Mouse (Mus musculus) splenic B cell, adult 2 months (primary cell): ENCODE measurements around the gene Mgam.

Experiments
- DNase-seq: peaks from one replicate; pipeline ENCODE4 v3.0.0-alpha.2; 2011; ENCODE audit warnings: low read depth, low spot score
- H3K27me3 ChIP-seq: 2 replicates; pipeline ENCODE4 v1.6.1; 2012; ENCODE audit warnings: mild to moderate bottlenecking, low read length, moderate library complexity, mixed read lengths; ENCODE audit not compliant: control insufficient read depth, poor library complexity, insufficient read depth, severe bottlenecking
- H3K36me3 ChIP-seq: 2 replicates; pipeline ENCODE4 v1.6.1; 2012; ENCODE audit warnings: mild to moderate bottlenecking, low read length, moderate library complexity, mixed read lengths; ENCODE audit not compliant: control insufficient read depth, poor library complexity, insufficient read depth, severe bottlenecking

The Mgam gene

GRCm38 (mm10) chr6:40784378-40784777 is 155.7 kb downstream of the Mgam start:
- H3K27me3 ChIP-seq: no peaks in the 10 kb centered on the region
- H3K36me3 ChIP-seq: no peaks in the 10 kb centered on the region
- no peak for DNase-seq

GRCm38 (mm10) chr6:40795077-40795812 is 166.6 kb downstream of the Mgam start:
- DNase-seq: no peak
- Histone ChIP-seq H3K36me3 (no peaks in the 10 kb centered on the region), H3K27me3 (no peaks in the 10 kb centered on the region)

- no peak for DNase-seq
- H3K36me3 ChIP-seq: no peaks in the 10 kb centered on the region
- H3K27me3 ChIP-seq: no peaks in the 10 kb centered on the region
Observed at GRCm38 (mm10) chr6:40818237-40818902, 189.7 kb downstream of the Mgam start.
